Mouse (Mus musculus) heart, adult 2 months (tissue): Measurements from ENCODE around the gene Pmm2. TPM values are rescaled to one million over a fixed set of nuclear protein-coding genes. Genes with fewer than 3 reads are reported as not detected.

Experiments
- DNase-seq, 2 experiments: peaks; one replicate each; pipeline ENCODE4 v3.0.0; 2021
- H3K27ac ChIP-seq: fragments of 200-600 bp; 2 replicates; pipeline ENCODE4 v1.8.1; 2022
- H3K27me3 ChIP-seq: fragments of 200-500 bp; 2 replicates; pipeline ENCODE4 v1.6.1; 2012; ENCODE audit warnings: mild to moderate bottlenecking, low read length, inconsistent platforms, mixed read lengths; ENCODE audit not compliant: control insufficient read depth, insufficient read depth
- H3K36me3 ChIP-seq: fragments of 200-500 bp; 2 replicates; pipeline ENCODE4 v1.6.1; 2012; ENCODE audit warnings: low read length, inconsistent platforms; ENCODE audit not compliant: control insufficient read depth, insufficient read depth
- H3K4me1 ChIP-seq: fragments of 200-500 bp; 2 replicates; pipeline ENCODE4 v1.6.1; 2011; ENCODE audit warnings: low read length; ENCODE audit not compliant: control insufficient read depth, insufficient read depth
- H3K4me3 ChIP-seq: fragments of 200-600 bp; 2 replicates; pipeline ENCODE4 v1.8.1; 2022
- H3K79me2 ChIP-seq: fragments of 200-500 bp; replicated peaks from 2 replicates; pipeline ENCODE4 v1.6.1; 2012; ENCODE audit warnings: mild to moderate bottlenecking, inconsistent platforms, low read length, moderate library complexity, mixed read lengths; ENCODE audit not compliant: control insufficient read depth, insufficient read depth
- H3K9ac ChIP-seq: fragments of 200-500 bp; 2 replicates; pipeline ENCODE4 v1.6.1; 2012; ENCODE audit warnings: low read depth, mild to moderate bottlenecking, control low read depth, inconsistent platforms, low read length, mixed read lengths
- CTCF ChIP-seq: fragments of 200-600 bp; IDR thresholded peaks from 2 replicates; pipeline ENCODE4 v1.8.1; 2022; ENCODE audit warnings: antibody characterized with exemption, mild to moderate bottlenecking, moderate library complexity
- EP300 ChIP-seq: fragments of 200-500 bp; IDR thresholded peaks from 2 replicates; pipeline ENCODE4 v1.6.1; 2011; ENCODE audit warnings: low read depth, low read length, control low read depth; ENCODE audit not compliant: insufficient read depth
- POLR2A ChIP-seq: fragments of 200-500 bp; IDR thresholded peaks from 2 replicates; pipeline ENCODE4 v1.6.1; 2011; ENCODE audit warnings: mild to moderate bottlenecking, low read depth, low read length, control low read depth; ENCODE audit not compliant: insufficient read depth
- WGBS: fragments of 180-500 bp; shearing (Covaris S2); methylation state at CpG from one replicate; pipeline ENCODE4 v1.1.7; 2018; 5-methylcytosine and 5-hydroxymethylcytosine counted together
- intact Hi-C: fragments of 180-260 bp; cut with DNase I; formaldehyde crosslinking; loops from one replicate; pipeline ENCODE4 v1.15.1; 2025
- polyA plus RNA-seq: library from polyadenylated mRNA; depleted of rRNA; stranded (reverse); fragments of >200 nt; gene quantifications from 2 replicates; pipeline ENCODE4 v1.2.3, GENCODE M21; 2012
- total RNA-seq, 2 experiments: library from RNA; stranded (reverse); gene quantifications; 2 replicates each; pipeline ENCODE4 v1.2.3; 2021

Gene Pmm2
- total and polyA plus RNA-seq, 3 experiments: 28.8 to 38.8 (median 29.1) TPM

DNA sequence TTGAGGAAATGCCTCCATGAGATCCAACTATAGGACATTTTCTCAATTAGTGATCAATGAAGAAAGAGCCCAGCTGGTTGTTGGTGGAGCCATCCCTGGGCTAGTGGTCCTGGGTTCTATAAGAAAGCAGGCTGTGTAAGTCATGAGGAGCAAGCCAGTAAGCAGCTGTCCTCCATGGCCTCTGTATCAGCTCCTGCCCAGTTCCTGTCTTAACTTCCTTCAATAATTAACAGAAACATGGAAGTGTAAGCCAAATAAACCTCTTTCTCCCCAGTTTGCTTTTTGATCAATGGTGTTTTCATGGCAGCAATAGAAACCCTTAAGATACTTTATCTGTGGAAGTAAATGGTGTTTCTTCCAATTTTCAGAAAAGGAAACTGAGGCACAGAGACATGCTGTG, 35.3 kb downstream of the Pmm2 start:
- Histone ChIP-seq H3K4me3 (no peak overlapping the region), H3K27ac (no peak overlapping the region)
- intact Hi-C loops: no loop called here

DNA sequence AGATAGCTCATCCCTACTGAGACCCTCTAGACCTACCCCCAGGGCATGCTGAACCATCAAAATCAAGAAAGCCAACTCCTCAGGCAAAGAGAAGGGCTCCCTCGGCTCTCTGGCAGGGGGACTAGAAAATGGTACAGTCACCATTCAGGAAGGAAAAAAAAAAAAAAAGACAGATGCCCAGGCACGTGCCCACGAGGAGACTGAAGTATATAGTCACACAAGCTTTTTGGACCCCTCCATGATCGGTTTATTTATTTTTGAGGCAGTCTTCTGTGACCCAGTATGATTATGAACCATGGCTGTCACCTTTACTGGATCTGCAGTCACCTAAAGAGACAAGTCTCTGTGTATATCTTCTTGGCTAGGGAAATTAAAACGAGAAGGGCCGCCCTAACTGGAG, 35.9 kb downstream of the Pmm2 start:
- H3K36me3 ChIP-seq: no peaks in the 10 kb centered on the region
- H3K27ac ChIP-seq: no peak overlapping the region
- no peaks in the 10 kb centered on the region; the same call in 1 of the 2 replicates for H3K79me2 ChIP-seq
- H3K9ac ChIP-seq: no peak overlapping the region
- no peak for DNase-seq
- H3K27me3 ChIP-seq: no peaks in the 10 kb centered on the region
- peaks cover 17% of the 10 kb centered on the region for H3K4me1 ChIP-seq
- 64% methylated on average over 6 of the region's 6 CpGs for WGBS
- intact Hi-C loops: no loop called here
- H3K4me3 ChIP-seq: no peak overlapping the region
- no peak for TF ChIP-seq EP300
- TF ChIP-seq POLR2A: no peak
- no peak for TF ChIP-seq CTCF

More for the DNA sequence above, 35.3 kb downstream of the Pmm2 start:
- H3K9ac ChIP-seq: no peak overlapping the region
- no peak for DNase-seq
- TF ChIP-seq POLR2A: no peak
- no peak for TF ChIP-seq CTCF
- no peak for TF ChIP-seq EP300
- H3K79me2 ChIP-seq: no peaks in the 10 kb centered on the region; the same call in 1 of the 2 replicates
- no peaks in the 10 kb centered on the region for H3K27me3 ChIP-seq
- no peaks in the 10 kb centered on the region for H3K36me3 ChIP-seq
- peaks cover 21% of the 10 kb centered on the region for H3K4me1 ChIP-seq

DNA sequence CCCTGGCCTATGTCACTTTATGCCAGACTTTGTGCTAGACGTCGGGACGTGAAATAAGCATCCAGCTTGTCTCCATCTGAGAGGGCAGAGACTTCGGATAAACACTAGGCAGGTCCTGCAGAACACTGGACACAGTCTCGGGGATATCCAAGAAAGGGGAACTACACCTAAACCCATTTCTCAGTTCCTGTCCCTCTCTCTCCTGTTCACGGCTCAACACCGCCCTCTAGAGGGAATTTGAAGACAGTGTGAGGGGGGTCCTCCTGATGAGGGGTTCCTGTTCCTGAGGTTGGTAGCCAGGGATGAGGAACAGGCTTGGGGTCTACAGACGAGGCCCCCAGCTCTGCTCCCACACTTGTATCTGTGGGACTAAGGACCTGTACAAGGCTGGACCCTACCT, 36.7 kb downstream of the Pmm2 start:
- peak; percentile 49 to 50 for DNase-seq
- TF ChIP-seq EP300 (peak; percentile 50; the same call in 1 of the 2 replicates), POLR2A (no peak), CTCF (peak; percentile 86)
- Histone ChIP-seq H3K27ac (no peak overlapping the region), H3K79me2 (no peaks in the 10 kb centered on the region; the same call in 1 of the 2 replicates), H3K4me1 (peaks cover 12% of the 10 kb centered on the region), H3K36me3 (no peaks in the 10 kb centered on the region), H3K27me3 (no peaks in the 10 kb centered on the region), H3K9ac (no peak overlapping the region), H3K4me3 (no peak overlapping the region)
- 5% methylated on average over 8 of the region's 8 CpGs for WGBS
- intact Hi-C loops: loop anchor here (1.0 kb wide), 1 partner anchor 30 kb away; no protein-coding TSS in a partner anchor

DNA sequence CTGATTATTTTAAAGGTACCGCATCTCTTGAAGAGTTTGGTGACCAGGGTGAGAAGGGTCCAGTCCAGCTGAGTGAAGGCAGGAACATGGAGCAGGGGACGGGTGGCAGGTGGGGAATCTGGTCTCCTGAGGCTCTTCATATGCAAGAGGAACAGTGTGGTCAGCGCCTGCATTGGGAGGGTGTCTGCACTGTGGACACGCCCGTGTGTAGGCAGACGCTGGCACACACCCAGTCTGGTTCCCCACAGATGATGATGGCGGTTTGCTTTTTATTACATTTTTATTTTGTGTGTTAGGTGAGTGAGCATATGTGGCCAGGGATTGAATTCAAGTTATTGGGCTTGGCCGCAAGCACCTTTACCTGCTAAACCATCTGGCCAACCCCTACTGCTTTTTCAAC, 38.1 kb downstream of the Pmm2 start:
- intact Hi-C loops: no loop called here
- no peak overlapping the region for H3K4me3 ChIP-seq
- H3K9ac ChIP-seq: no peak overlapping the region
- no peaks in the 10 kb centered on the region; the same call in 1 of the 2 replicates for H3K79me2 ChIP-seq
- H3K27ac ChIP-seq: no peak overlapping the region
- H3K27me3 ChIP-seq: no peaks in the 10 kb centered on the region
- DNase-seq: no peak
- no peaks in the 10 kb centered on the region for H3K36me3 ChIP-seq
- H3K4me1 ChIP-seq: peaks cover 3% of the 10 kb centered on the region
- TF ChIP-seq EP300 (no peak), CTCF (no peak), POLR2A (no peak)
- WGBS: 75% methylated on average over 8 of the region's 8 CpGs

DNA sequence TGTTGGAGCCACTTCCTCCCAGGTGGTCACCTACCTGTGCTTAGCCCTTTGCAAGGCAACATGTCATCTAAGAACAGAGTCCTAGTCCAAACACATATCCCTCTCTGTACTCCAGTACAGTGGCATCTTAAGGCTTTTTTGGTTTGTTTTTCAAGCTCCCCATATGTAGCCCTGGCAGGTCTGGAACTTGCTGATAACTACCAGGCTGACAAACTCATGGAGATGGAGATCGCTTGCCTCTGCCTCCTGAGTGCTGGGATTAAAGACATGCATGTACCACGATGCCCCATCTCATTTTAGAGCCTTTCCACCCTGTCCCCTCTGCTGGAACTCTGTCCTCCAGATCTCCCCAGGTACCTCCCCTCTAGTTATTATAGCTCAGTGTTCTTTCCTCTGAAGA, 38.8 kb downstream of the Pmm2 start:
- no peak overlapping the region for H3K27ac ChIP-seq
- TF ChIP-seq EP300 (no peak), CTCF (no peak), POLR2A (no peak)
- H3K9ac ChIP-seq: no peak overlapping the region
- no peak for DNase-seq
- H3K4me1 ChIP-seq: peaks cover 1% of the 10 kb centered on the region; the same call in 1 of the 2 replicates
- no peaks in the 10 kb centered on the region for H3K79me2 ChIP-seq
- no peaks in the 10 kb centered on the region for H3K27me3 ChIP-seq
- intact Hi-C loops: loop anchor here (2.0 kb wide), 1 partner anchor 263 kb away; no protein-coding TSS in a partner anchor
- 75% methylated on average over 2 of the region's 2 CpGs for WGBS
- H3K36me3 ChIP-seq: no peaks in the 10 kb centered on the region
- no peak overlapping the region for H3K4me3 ChIP-seq

DNA sequence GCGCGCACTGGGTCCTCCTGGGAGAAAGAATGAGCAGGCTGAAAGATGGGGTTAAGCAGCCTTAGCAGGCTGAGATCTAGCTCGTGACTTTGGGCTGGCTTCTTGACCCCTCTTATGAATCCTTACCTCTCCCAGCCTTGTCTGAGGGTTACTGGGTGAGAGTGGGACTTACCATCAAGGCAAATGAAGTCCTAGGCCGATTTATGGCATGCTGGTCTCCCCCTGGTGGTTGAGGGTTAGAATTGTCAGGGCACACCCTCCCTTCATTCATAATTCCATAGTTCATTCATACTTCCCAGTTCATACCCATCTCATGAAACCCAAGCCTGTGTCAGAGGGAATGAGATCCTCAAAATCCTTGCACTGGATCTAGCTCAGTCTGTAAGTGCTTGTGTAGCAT, 39.3 kb downstream of the Pmm2 start:
- H3K27me3 ChIP-seq: no peaks in the 10 kb centered on the region
- TF ChIP-seq EP300: 0 out of 2 replicates have a peak, but pooled peaks have one; percentile 18
- TF ChIP-seq POLR2A: no peak
- TF ChIP-seq CTCF: peak; percentile 93
- no peaks in the 10 kb centered on the region for H3K79me2 ChIP-seq
- no peak overlapping the region for H3K27ac ChIP-seq
- no peak overlapping the region for H3K4me3 ChIP-seq
- WGBS: 53% methylated on average over 4 of the region's 4 CpGs
- peak in 1 of 2 experiments; percentile 52 for DNase-seq
- H3K9ac ChIP-seq: no peak overlapping the region
- no peaks in the 10 kb centered on the region for H3K36me3 ChIP-seq
- H3K4me1 ChIP-seq: peaks cover 1% of the 10 kb centered on the region; the same call in 1 of the 2 replicates
- intact Hi-C loops: loop anchor here (1.0 to 2.0 kb wide), 2 partner anchors 182 to 264 kb away; no protein-coding TSS in a partner anchor
